Mouse (Mus musculus): ENCODE results near the gene Myo1a.
"Not testable (repeated sequence)": the region's sequence is repeated elsewhere in the genome, so short reads cannot be mapped to it uniquely, and the experiment has no call there.

- not testable (repeated sequence) for TF ChIP-seq CTCF (IDR thresholded peaks at IDR 0.05; ENCODE audit: control insufficient read depth, insufficient read depth, low read length); POLR2A (IDR thresholded peaks at IDR 0.05; ENCODE audit: borderline replicate concordance, control insufficient read depth, low read depth, low read length)
These were observed 58.0 kb downstream of the Myo1a start for GRCm38 (mm10) chr10:127762926-127763325.
